ENCODE assay signal across 8 mouse cellular contexts in the genomic region with DNA sequence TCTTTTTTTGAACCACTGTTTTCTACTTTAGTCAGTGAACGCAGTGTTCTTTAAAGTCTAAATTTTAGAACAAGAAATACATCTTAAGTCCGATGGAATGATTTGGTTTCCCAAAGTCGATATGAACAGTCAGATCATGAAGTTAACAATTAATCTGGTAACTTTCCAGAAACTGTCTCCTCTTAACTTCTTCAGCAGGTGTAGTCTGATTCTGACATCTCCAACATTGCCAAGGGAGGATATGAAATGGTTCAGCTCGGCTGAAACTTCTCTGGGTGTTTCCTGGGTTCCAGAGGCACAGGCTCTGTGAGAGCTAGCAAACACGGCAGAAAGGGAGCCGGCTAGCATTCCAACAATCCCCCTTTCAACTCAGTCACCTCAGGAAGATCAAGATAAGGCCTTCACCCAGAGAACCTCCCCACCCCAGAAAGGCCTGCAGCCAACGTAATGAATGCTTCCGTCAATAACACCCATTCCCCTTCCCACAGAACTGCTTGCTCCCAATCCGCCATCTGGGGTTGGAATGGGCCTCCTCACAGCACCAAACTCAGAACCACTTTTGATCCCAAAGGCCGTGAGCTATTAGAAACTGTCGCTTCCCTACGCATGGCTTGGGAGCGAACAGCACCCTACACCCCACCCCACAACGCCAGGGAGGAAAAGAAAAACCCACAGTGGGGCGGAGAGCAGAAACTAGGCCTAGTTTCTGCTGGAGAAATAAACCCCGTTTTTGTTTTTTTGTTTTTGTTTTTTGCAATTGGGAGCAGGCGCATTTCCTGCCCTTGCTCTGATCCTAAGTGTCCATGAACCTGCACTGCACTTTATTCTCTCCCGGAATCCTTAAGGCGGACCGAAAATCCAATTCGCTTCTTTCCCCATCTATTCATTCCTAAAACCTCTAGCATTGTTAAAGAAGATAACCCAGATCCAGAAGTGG. TPM values are rescaled to one million over a fixed set of nuclear protein-coding genes. Genes with fewer than 3 reads are reported as not detected.
A peak's percentile ranks its signal among the peaks of the same experiment; 100 is the strongest.
DNase-seq lines count a peak whose midpoint lies in the region; ATAC-seq and TF ChIP-seq lines count a peak whose summit lies in the region.

No protein-coding gene starts in this region.

- no peak for ATAC-seq in forebrain, embryonic 13.5 days
- no peak for ATAC-seq in hindbrain, embryonic 16.5 days

- no peak for TF ChIP-seq CTCF in brain, embryonic 14.5 days (IDR thresholded peaks at IDR 0.05; ENCODE audit: borderline replicate concordance, extremely low read depth, insufficient read depth, insufficient read length)

- no peak for TF ChIP-seq POLR2A in brain, embryonic 14.5 days (IDR thresholded peaks at IDR 0.05; ENCODE audit: borderline replicate concordance, extremely low read depth, insufficient read depth, insufficient read length, poor library complexity, severe bottlenecking)

- H3K4me3 ChIP-seq in forebrain, embryonic 13.5 days = peak overlapping the region; percentile 94
- H3K4me3 ChIP-seq in hindbrain, embryonic 16.5 days (ENCODE audit: low read length) = peak overlapping the region; percentile 96

- WGBS in forebrain, embryonic 13.5 days = 11% methylated on average over 21 of the region's 21 CpGs
- WGBS in hindbrain, embryonic 16.5 days = 10% methylated on average over 21 of the region's 21 CpGs

- peak overlapping the region; percentile 93 for H3K4me2 ChIP-seq in forebrain, embryonic 13.5 days
- peak overlapping the region; percentile 74 for H3K4me2 ChIP-seq in hindbrain, embryonic 16.5 days (ENCODE audit: low read length)

- peak overlapping the region; percentile 95 for H3K9ac ChIP-seq in forebrain, embryonic 13.5 days
- peak overlapping the region; percentile 97 for H3K9ac ChIP-seq in hindbrain, embryonic 16.5 days (ENCODE audit: low read depth, low read length)

- H3K4me1 ChIP-seq in forebrain, embryonic 13.5 days = peaks cover 22% of the 10 kb centered on the region
- peaks cover 16% of the 10 kb centered on the region for H3K4me1 ChIP-seq in hindbrain, embryonic 16.5 days (ENCODE audit: control insufficient read depth, insufficient read depth, low read depth, low read length)

- no peaks in the 10 kb centered on the region for H3K27me3 ChIP-seq in forebrain, embryonic 13.5 days
- H3K27me3 ChIP-seq in hindbrain, embryonic 16.5 days (replicated peaks; ENCODE audit: control insufficient read depth, insufficient read depth, low read length) = no peaks in the 10 kb centered on the region

- H3K9me3 ChIP-seq in forebrain, embryonic 13.5 days (replicated peaks) = no peaks in the 10 kb centered on the region
- no peaks in the 10 kb centered on the region for H3K9me3 ChIP-seq in hindbrain, embryonic 16.5 days (ENCODE audit: control insufficient read depth, low read length)

- peak; percentile 6 for DNase-seq in right cerebral cortex, adult 18-20 months
- no peak for DNase-seq in right cerebral cortex, postnatal 36 days (ENCODE audit: low spot score in 2 of 2)
- DNase-seq in brain, embryonic 14.5 days (ENCODE audit: low read depth) = peak; percentile 41
- DNase-seq in liver = peak; percentile 44
- peak; percentile 34 for DNase-seq in naive thymus-derived CD4-positive, alpha-beta T cell, adult 2 months (ENCODE audit: low read depth)
- peak; percentile 30 for DNase-seq in thymus, postnatal 4 days

- no peaks in the 10 kb centered on the region for H3K36me3 ChIP-seq in forebrain, embryonic 13.5 days (ENCODE audit: poor library complexity, severe bottlenecking)
- H3K36me3 ChIP-seq in hindbrain, embryonic 16.5 days (ENCODE audit: control insufficient read depth, insufficient read depth, low read length) = no peaks in the 10 kb centered on the region

- H3K27ac ChIP-seq in forebrain, embryonic 13.5 days = peak overlapping the region; percentile 97
- H3K27ac ChIP-seq in hindbrain, embryonic 16.5 days (ENCODE audit: low read depth, low read length) = peak overlapping the region; percentile 97

RNA-seq across cellular contexts. Expression of a gene that starts 1.3 kb away (rescaled TPM):
- 25.1 and 30.6 TPM in 2 replicates for polyA plus RNA-seq in brain, embryonic 14.5 days (2012; rRNA removed)
- polyA plus RNA-seq in forebrain, embryonic 13.5 days (2015; fragmentation: Nextera tagmentation; extraction: Ambion mirVana) = 70.8 and 76.9 TPM in 2 replicates
- polyA plus RNA-seq in hindbrain, embryonic 16.5 days (2015; fragmentation: Nextera tagmentation; extraction: Ambion mirVana) = 52.2 and 61.3 TPM in 2 replicates

Comparison
In these comparisons a context has a peak if more than half of its experiments do, and no peak if none do; other contexts are left out.
1. DNase-seq: peak in right cerebral cortex, adult 18-20 months (single experiment), brain, embryonic 14.5 days (single experiment), liver (single experiment), naive thymus-derived CD4-positive, alpha-beta T cell, adult 2 months (single experiment) and thymus, postnatal 4 days (single experiment); none in right cerebral cortex, postnatal 36 days (0 of 2).